Mouse (Mus musculus): ENCODE measurements around the gene Rela.

Gene Rela

DNA sequence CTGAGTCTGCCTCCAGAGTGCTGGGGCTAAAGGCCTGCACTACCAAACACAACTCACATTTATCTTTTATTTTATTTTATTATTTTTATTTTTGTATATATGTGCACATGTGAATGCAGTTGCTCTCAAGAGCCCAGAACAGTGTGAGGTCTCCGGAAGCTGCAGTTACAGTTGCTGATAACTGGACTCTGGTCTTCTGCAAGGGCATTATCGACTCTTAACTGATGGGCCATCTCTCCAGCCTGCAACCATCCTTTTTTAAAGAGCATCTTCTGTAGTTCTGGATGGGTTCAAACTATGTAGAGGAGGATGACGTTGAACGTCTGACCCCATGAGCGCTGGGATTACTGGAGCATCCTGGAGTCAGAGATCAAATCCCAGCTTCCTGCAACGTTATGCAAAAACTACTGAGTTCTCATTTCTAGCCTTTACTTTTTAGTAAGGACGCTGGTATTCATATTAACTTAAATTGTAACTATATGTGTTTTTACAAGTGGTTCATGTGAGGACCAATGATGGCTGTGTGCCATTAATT lies 1.2 kb upstream of the Rela start:
- DNase-seq (ENCODE audit: low read depth in 2 of 2, low spot score in 2 of 2) = no peak

GRCm38 (mm10) chr19:5636571-5637041 lies 677 bp upstream of the Rela start:
- DNase-seq (ENCODE audit: low read depth in 2 of 2, low spot score in 2 of 2) = no peak

- DNase-seq (ENCODE audit: low read depth in 2 of 2, low spot score in 2 of 2) = no peak
These were observed 1.2 kb downstream of the Rela start for GRCm38 (mm10) chr19:5638416-5639005.

DNA sequence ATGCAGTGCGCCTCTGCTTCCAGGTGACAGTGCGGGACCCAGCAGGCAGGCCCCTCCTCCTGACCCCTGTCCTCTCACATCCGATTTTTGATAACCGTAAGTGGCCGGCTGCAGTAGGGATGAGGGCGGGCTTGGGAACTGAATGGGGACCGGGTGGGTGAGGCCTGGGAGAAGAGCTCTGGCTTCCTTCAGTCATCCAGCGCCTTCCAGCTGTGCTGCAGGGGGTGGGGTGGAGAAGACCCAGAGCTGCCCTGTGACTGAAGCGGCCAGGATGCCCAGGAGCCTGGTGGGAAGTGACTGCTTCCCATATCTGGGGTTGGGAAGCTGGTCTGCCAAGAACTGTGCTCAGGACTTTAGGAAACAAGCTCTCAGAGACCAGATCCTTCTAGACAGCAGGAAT lies 3.1 kb downstream of the Rela start:
- no peak for DNase-seq (ENCODE audit: low read depth in 2 of 2, low spot score in 2 of 2)

- DNase-seq (ENCODE audit: low read depth in 2 of 2, low spot score in 2 of 2) = no peak
These were observed 3.7 kb downstream of the Rela start for GRCm38 (mm10) chr19:5641021-5641420.

GRCm38 (mm10) chr19:5641641-5642040 lies 4.4 kb downstream of the Rela start:
- no peak for DNase-seq (ENCODE audit: low read depth in 2 of 2, low spot score in 2 of 2)

GRCm38 (mm10) chr19:5645280-5645679 lies 8.0 kb downstream of the Rela start:
- no peak for DNase-seq (ENCODE audit: low read depth in 2 of 2, low spot score in 2 of 2)

DNA sequence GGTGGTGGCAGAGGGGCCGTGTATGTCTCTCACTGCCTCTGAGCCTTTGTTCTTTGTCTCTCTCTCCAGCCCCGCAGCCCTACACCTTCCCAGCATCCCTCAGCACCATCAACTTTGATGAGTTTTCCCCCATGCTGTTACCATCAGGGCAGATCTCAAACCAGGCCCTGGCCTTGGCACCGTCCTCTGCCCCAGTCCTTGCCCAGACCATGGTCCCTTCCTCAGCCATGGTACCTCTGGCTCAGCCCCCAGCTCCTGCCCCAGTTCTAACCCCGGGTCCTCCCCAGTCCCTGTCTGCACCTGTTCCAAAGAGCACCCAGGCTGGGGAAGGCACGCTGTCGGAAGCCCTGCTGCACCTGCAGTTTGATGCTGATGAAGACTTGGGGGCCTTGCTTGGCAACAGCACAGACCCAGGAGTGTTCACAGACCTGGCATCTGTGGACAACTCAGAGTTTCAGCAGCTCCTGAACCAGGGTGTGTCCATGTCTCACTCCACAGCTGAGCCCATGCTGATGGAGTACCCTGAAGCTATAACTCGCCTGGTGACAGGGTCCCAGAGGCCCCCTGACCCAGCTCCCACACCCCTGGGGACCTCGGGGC lies 9.5 kb downstream of the Rela start:
- DNase-seq (ENCODE audit: low read depth in 2 of 2, low spot score in 2 of 2) = no peak

- DNase-seq (ENCODE audit: low read depth in 2 of 2, low spot score in 2 of 2) = no peak
These were observed 10.5 kb downstream of the Rela start for GRCm38 (mm10) chr19:5647791-5648190.

DNA sequence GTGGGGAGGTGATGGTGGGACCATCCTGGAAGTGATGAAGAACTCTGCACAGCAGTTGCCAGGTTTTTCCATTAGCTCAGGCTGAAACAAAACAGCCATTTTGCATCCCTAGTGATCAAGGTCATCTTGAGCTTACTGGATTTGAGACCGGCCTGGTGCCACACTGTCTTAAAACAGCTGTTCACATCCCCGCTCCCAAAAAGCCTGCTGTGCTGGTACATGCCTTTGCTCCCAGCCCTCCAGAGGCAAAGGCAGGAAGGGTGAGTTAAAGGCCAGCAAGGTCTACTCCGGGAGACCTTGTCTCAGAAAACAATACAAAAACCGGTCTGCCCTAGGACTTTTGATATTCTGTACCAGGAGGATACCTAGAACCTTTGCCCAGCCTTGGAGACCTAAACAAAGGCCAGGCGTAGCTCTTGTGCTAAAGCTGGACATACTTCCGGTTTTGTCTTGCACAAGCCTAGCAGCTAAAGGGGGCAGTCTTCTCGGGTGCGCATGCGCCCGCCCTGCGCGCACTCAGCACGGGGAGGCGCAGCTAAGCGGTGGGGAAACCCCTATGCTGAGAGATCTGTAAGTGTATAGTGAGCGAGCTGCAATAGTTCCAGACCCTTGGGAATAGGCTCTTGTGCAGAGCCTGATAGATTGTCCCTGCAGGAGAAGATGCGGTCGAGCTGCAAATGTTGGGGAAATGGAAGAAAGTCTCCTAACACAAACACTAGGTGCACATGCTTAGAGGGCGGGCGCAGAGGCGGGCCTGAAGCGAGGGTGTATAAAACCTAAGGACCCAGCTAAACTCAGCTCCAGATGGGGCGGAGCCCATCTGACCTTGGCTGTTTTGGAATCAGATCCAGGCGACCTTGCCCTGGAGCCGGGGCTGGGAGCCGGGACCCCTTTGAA lies 11.4 kb downstream of the Rela start:
- DNase-seq (ENCODE audit: low read depth in 2 of 2, low spot score in 2 of 2) = peak; percentile 76 to 78

GRCm38 (mm10) chr19:5649298-5649741 lies 12.0 kb downstream of the Rela start:
- no peak for DNase-seq (ENCODE audit: low read depth in 2 of 2, low spot score in 2 of 2)

DNA sequence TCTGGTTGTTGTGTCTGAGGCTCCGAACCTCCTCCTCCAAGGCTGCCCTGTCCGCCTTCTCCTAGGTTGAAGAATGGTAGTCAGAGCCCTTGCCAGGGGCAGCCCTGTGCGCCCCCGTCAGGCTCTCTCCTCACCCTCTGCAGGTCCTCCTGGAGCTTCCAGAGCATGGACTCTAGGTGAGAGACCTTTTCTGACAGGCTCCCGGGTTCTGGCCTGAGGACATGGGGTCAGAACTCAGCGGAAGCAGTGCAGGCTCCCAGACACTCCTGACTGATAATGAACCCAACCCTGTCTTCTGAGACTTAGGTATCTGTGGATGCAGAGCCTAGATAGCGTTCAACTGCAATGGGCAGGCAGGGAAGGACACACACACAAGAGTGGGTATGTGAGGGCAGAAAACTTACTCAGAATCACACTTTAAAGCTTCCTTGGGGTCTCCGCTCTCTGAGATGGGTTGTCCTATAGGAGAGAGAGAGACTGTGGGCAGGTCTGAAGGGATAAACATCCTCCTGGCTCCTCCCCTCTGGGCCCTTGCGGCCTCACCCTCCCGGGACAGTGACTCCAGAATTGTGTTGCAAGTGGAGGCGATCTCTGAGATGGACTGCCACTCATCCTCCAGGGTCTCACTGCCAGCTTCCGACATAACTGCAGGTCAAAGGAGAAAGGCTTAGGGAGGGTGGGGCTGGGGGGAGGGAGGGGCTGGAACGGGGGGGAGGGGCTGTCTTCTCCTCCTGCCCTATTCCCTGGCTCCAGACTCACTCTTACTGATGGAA lies 14.4 kb downstream of the Rela start:
- DNase-seq (ENCODE audit: low read depth in 2 of 2, low spot score in 2 of 2) = no peak

- no peak for DNase-seq (ENCODE audit: low read depth in 2 of 2, low spot score in 2 of 2)
These were observed 15.3 kb downstream of the Rela start for GRCm38 (mm10) chr19:5652570-5652969.

DNA sequence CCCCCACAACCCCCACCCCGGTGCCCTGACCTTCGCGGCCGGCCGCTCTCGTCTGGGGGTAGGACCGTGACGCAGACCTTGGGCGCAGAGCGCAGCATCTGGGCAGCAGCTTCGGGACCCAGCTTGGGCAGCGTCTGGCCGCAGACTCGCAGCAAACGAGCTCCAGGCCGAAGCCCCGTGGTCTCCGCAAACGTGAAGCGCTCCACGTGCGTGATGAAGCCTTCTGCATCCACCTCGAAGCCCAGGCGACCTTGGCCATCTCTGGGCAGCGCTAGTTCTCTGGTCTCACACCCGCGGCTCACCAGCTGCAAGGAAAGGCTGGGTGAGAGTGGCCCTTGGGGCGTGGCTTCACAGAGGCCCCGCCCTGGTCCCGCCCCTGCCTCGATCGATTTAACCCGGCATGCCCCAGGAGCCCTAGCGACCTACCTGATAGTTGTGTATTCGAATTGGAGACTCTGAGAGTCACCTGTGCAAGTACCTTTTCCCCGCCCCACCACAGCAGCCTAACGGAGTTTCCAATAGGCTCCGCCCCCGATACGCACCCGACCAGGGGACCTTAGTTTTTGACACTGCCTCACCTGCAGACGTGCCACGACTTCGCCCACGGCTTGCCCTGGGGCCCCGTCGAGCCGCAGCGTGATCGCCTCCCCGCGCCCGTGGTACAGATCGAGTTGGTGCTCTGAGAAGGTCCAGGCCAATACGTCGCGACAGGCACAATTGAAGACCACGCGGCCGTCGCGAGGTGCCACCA lies 16.9 kb downstream of the Rela start:
- no peak for DNase-seq (ENCODE audit: low read depth in 2 of 2, low spot score in 2 of 2)

- DNase-seq (ENCODE audit: low read depth in 2 of 2, low spot score in 2 of 2) = no peak
These were observed 17.5 kb downstream of the Rela start for GRCm38 (mm10) chr19:5654720-5655298.

DNA sequence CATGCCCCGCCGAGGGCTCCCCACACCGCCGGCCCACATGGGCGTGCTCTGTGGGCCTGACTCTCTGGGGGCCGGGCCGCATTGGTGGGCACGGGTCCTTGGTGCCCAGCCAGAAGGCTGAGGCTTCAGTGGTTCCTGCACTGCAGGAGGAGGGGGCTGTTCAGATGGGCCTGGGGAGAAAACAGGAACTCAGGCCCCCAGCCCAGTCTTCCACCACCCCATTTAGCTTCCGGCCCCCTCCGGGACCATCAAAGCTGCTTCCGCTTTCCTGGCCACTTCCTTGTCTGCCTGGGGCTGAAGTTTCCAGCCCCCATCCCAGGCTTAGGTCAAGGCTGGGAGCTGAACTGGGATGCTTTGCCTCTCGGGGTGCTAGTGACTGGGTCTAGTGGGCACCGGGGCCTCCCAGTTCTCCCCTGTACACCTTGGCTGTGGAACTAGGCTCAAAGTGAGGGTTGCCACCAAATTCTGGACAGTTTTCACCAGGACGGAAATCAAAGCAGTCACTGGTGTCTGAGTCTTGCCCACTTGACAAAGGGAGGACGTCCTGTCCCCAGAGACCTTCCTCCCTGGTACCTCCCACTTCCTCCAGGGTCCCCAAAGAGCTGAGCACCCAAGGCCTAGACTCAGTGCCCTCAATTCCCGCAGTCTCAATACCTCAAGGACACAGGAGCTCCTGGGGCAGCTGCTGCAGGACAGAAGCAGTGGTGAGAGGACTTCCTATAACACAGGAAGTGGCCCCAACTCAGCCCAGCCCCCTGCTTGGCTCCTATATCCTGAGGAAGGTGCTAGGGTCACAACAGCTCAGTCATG lies 23.9 kb downstream of the Rela start:
- DNase-seq (ENCODE audit: low read depth in 2 of 2, low spot score in 2 of 2) = no peak

DNA sequence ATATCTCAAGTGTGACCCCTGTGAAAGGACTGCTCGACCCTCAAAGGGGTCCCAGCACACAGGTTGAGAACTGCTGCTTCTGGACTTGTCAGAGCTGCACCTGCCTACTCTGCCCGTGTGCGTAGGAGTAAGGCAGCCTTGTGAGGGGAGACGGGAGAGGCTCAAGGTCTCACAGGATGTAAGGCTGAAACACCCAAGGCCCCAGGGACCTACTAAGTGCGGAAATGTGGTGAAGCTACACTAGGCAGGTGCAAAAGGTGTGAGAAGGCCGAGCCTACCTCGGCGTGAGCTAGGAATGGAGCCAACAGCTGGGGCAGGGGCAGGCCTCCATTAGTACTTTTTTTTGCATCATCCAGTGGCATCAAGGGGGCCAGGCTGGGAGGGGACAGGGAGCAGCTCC lies 25.0 kb downstream of the Rela start:
- peak in 1 of 2 experiments; percentile 27 for DNase-seq (ENCODE audit: low read depth in 2 of 2, low spot score in 2 of 2)

- peak; percentile 84 to 93 for DNase-seq (ENCODE audit: low read depth in 2 of 2, low spot score in 2 of 2)
These were observed 26.0 kb downstream of the Rela start, which contains the start of gene Sipa1 for GRCm38 (mm10) chr19:5662981-5663913. Gene Sipa1 (minus strand): TSS chr19:5663707.
